Mouse (Mus musculus): Measurements from ENCODE around the gene Grap. TPM values are rescaled to one million over a fixed set of nuclear protein-coding genes. Genes with fewer than 3 reads are reported as not detected.

Gene Grap
- polyA plus RNA-seq, 1 experiment from 2014 or later: 4.9 TPM

GRCm38 (mm10) chr11:61713157-61713855 is 60.2 kb downstream of the Grap start:
- Histone ChIP-seq H3K9ac (ENCODE audit: low read length) (no peak overlapping the region), H3K36me3 (ENCODE audit: control insufficient read depth, insufficient read depth, low read length) (no peaks in the 10 kb centered on the region), H3K4me2 (replicated peaks; ENCODE audit: low read depth) (no peak overlapping the region), H3K9me3 (ENCODE audit: control insufficient read depth, low read length) (no peaks in the 10 kb centered on the region), H3K27me3 (ENCODE audit: control insufficient read depth, insufficient read depth, low read length) (no peaks in the 10 kb centered on the region), H3K4me1 (replicated peaks; ENCODE audit: control insufficient read depth, insufficient read depth) (no peaks in the 10 kb centered on the region), H3K4me3 (ENCODE audit: low read depth, low read length) (no peak overlapping the region), H3K27ac (replicated peaks) (no peak overlapping the region)
- ATAC-seq (ENCODE audit: low FRiP score, low TSS enrichment) (no peak), DNase-seq (ENCODE audit: low spot score) (no peak)
- 61% methylated on average over 15 of the region's 15 CpGs for WGBS
- TF ChIP-seq EP300 (optimal IDR thresholded peaks at IDR 0.05): no peak
- no peak for TF ChIP-seq CTCF (IDR thresholded peaks at IDR 0.05; ENCODE audit: low read depth)

GRCm38 (mm10) chr11:61714346-61715117 is 61.5 kb downstream of the Grap start:
- DNase-seq (ENCODE audit: low spot score): peak; percentile 74
- Histone ChIP-seq H3K27me3 (ENCODE audit: control insufficient read depth, insufficient read depth, low read length) (no peaks in the 10 kb centered on the region), H3K27ac (replicated peaks) (no peak overlapping the region), H3K9me3 (ENCODE audit: control insufficient read depth, low read length) (no peaks in the 10 kb centered on the region), H3K4me2 (replicated peaks; ENCODE audit: low read depth) (no peak overlapping the region), H3K4me3 (ENCODE audit: low read depth, low read length) (no peak overlapping the region), H3K36me3 (ENCODE audit: control insufficient read depth, insufficient read depth, low read length) (no peaks in the 10 kb centered on the region), H3K9ac (ENCODE audit: low read length) (no peak overlapping the region), H3K4me1 (replicated peaks; ENCODE audit: control insufficient read depth, insufficient read depth) (no peaks in the 10 kb centered on the region)
- peak; percentile 82 for ATAC-seq (ENCODE audit: low FRiP score, low TSS enrichment)
- 45% methylated on average over 11 of the region's 11 CpGs for WGBS
- TF ChIP-seq EP300 (optimal IDR thresholded peaks at IDR 0.05) (no peak), CTCF (IDR thresholded peaks at IDR 0.05; ENCODE audit: low read depth) (peak; percentile 96)

- Histone ChIP-seq H3K36me3 (ENCODE audit: control insufficient read depth, insufficient read depth, low read length) (no peaks in the 10 kb centered on the region), H3K27ac (replicated peaks) (no peak overlapping the region), H3K9ac (ENCODE audit: low read length) (no peak overlapping the region), H3K9me3 (ENCODE audit: control insufficient read depth, low read length) (no peaks in the 10 kb centered on the region), H3K4me2 (replicated peaks; ENCODE audit: low read depth) (no peak overlapping the region), H3K4me1 (replicated peaks; ENCODE audit: control insufficient read depth, insufficient read depth) (no peaks in the 10 kb centered on the region), H3K27me3 (ENCODE audit: control insufficient read depth, insufficient read depth, low read length) (no peaks in the 10 kb centered on the region), H3K4me3 (ENCODE audit: low read depth, low read length) (no peak overlapping the region)
- WGBS: 62% methylated on average over 6 of the region's 6 CpGs
- no peak for ATAC-seq (ENCODE audit: low FRiP score, low TSS enrichment)
- no peak for DNase-seq (ENCODE audit: low spot score)
- TF ChIP-seq CTCF (IDR thresholded peaks at IDR 0.05; ENCODE audit: low read depth) (no peak), EP300 (optimal IDR thresholded peaks at IDR 0.05) (no peak)
Observed at GRCm38 (mm10) chr11:61715130-61715529, 62.1 kb downstream of the Grap start.

- Histone ChIP-seq H3K9me3 (ENCODE audit: control insufficient read depth, low read length) (no peaks in the 10 kb centered on the region), H3K4me2 (replicated peaks; ENCODE audit: low read depth) (no peak overlapping the region), H3K36me3 (ENCODE audit: control insufficient read depth, insufficient read depth, low read length) (no peaks in the 10 kb centered on the region), H3K4me3 (ENCODE audit: low read depth, low read length) (no peak overlapping the region), H3K9ac (ENCODE audit: low read length) (no peak overlapping the region), H3K27me3 (ENCODE audit: control insufficient read depth, insufficient read depth, low read length) (no peaks in the 10 kb centered on the region), H3K27ac (replicated peaks) (no peak overlapping the region), H3K4me1 (replicated peaks; ENCODE audit: control insufficient read depth, insufficient read depth) (no peaks in the 10 kb centered on the region)
- 69% methylated on average over 5 of the region's 5 CpGs for WGBS
- DNase-seq (ENCODE audit: low spot score): no peak
- ATAC-seq (ENCODE audit: low FRiP score, low TSS enrichment): no peak
- TF ChIP-seq CTCF (IDR thresholded peaks at IDR 0.05; ENCODE audit: low read depth) (no peak), EP300 (optimal IDR thresholded peaks at IDR 0.05) (no peak)
Observed at GRCm38 (mm10) chr11:61717990-61718389, 64.9 kb downstream of the Grap start.

GRCm38 (mm10) chr11:61719387-61719786 is 66.3 kb downstream of the Grap start:
- Histone ChIP-seq H3K4me1 (replicated peaks; ENCODE audit: control insufficient read depth, insufficient read depth) (no peaks in the 10 kb centered on the region), H3K9ac (ENCODE audit: low read length) (no peak overlapping the region), H3K4me2 (replicated peaks; ENCODE audit: low read depth) (no peak overlapping the region), H3K27ac (replicated peaks) (no peak overlapping the region), H3K27me3 (ENCODE audit: control insufficient read depth, insufficient read depth, low read length) (no peaks in the 10 kb centered on the region), H3K9me3 (ENCODE audit: control insufficient read depth, low read length) (no peaks in the 10 kb centered on the region), H3K36me3 (ENCODE audit: control insufficient read depth, insufficient read depth, low read length) (no peaks in the 10 kb centered on the region), H3K4me3 (ENCODE audit: low read depth, low read length) (no peak overlapping the region)
- 51% methylated on average over 3 of the region's 3 CpGs for WGBS
- DNase-seq (ENCODE audit: low spot score): no peak
- ATAC-seq (ENCODE audit: low FRiP score, low TSS enrichment): no peak
- TF ChIP-seq CTCF (IDR thresholded peaks at IDR 0.05; ENCODE audit: low read depth) (no peak), EP300 (optimal IDR thresholded peaks at IDR 0.05) (no peak)

GRCm38 (mm10) chr11:61719826-61720225 is 66.8 kb downstream of the Grap start:
- WGBS: 72% methylated on average over 8 of the region's 8 CpGs
- DNase-seq (ENCODE audit: low spot score): no peak
- Histone ChIP-seq H3K9ac (ENCODE audit: low read length) (no peak overlapping the region), H3K27ac (replicated peaks) (no peak overlapping the region), H3K9me3 (ENCODE audit: control insufficient read depth, low read length) (no peaks in the 10 kb centered on the region), H3K4me3 (ENCODE audit: low read depth, low read length) (no peak overlapping the region), H3K4me2 (replicated peaks; ENCODE audit: low read depth) (no peak overlapping the region), H3K36me3 (ENCODE audit: control insufficient read depth, insufficient read depth, low read length) (no peaks in the 10 kb centered on the region), H3K4me1 (replicated peaks; ENCODE audit: control insufficient read depth, insufficient read depth) (no peaks in the 10 kb centered on the region), H3K27me3 (ENCODE audit: control insufficient read depth, insufficient read depth, low read length) (no peaks in the 10 kb centered on the region)
- ATAC-seq (ENCODE audit: low FRiP score, low TSS enrichment): no peak
- TF ChIP-seq EP300 (optimal IDR thresholded peaks at IDR 0.05) (no peak), CTCF (IDR thresholded peaks at IDR 0.05; ENCODE audit: low read depth) (no peak)
